Mouse (Mus musculus) embryo, embryonic 10 days (tissue): ENCODE results near the gene Srl.
"Not testable (repeated sequence)": the region's sequence is repeated elsewhere in the genome, so short reads cannot be mapped to it uniquely, and the experiment has no call there.

Source experiments
- DNase-seq: peaks from one replicate; pipeline ENCODE4 v3.0.0-alpha.2; 2015; ENCODE audit warnings: low spot score

Srl gene

DNA sequence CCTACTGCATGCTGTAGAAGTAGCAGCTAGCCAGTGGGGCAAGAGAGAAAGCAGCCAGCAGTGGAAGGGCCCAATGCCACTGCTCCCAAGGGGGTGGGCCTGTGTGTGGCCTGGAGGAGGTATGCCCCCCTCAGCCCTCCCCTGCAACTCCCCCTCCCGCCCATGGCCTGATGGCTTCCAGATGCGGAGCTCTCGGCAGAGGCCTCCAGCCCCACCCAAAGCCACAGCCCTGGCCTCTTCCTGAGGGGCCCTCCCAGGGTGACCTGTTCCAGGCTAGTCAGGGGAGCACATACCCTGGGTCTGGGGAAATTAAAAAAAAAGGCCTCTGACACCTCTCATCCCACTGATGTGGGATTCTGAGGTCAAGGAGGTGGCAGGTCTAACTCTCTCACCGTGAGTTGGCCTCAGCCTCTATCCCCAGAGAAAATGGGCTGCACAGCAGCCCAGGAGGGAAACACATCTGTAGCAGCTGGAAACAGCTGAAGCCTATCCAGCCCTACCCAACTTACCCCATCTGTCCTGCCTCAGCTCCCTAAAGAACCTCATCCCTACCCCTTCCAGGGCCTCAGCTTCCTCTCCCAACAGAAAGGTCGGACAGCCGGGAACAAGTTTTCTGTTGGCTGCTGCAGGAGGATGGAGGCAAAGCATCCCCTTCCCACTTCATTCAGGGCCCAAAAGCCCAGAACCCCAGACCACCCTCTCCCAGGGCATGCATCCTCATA is 11.4 kb upstream of the Srl start:
- DNase-seq, result peak; percentile 73

DNA sequence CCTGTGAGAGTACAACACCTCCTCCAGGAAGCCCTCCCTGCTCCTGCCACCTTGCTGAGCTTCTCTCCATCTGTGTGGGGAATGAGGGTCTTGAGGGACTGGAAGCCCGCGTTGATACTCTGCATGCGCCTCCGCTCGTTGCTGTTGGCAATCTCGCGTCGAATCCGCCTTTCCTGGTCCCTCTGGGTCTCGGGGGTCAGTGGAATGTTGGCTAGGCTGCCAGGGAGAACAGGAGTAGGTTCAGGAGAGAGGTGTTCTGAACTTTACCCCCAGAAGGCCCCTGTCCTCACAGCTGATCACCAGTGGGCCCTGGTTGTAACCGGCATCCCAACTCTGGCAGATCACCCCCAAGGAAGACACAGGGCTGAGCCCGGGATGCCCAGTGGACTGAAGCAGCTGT is 10.3 kb upstream of the Srl start:
- no peak for DNase-seq

DNA sequence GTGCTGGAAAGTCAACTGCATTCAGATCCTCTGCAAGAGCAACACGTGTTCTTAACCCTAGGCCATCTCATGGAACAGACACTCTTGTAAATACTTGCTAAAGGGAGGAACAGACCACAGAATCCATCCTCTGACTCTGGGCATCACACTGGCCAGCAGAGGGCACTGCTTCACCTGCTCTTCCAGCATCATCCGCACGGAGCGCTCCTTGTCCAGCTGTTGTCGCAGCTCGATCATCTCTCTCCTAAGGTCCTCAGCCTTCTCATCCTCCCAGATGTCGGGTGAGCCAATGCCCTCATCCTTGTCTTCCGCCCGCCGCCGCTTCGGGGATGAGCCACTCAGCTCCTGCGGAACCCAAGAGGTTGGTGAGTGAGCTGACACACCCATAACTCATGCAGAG is 9.4 kb upstream of the Srl start:
- peak; percentile 89 for DNase-seq

DNA sequence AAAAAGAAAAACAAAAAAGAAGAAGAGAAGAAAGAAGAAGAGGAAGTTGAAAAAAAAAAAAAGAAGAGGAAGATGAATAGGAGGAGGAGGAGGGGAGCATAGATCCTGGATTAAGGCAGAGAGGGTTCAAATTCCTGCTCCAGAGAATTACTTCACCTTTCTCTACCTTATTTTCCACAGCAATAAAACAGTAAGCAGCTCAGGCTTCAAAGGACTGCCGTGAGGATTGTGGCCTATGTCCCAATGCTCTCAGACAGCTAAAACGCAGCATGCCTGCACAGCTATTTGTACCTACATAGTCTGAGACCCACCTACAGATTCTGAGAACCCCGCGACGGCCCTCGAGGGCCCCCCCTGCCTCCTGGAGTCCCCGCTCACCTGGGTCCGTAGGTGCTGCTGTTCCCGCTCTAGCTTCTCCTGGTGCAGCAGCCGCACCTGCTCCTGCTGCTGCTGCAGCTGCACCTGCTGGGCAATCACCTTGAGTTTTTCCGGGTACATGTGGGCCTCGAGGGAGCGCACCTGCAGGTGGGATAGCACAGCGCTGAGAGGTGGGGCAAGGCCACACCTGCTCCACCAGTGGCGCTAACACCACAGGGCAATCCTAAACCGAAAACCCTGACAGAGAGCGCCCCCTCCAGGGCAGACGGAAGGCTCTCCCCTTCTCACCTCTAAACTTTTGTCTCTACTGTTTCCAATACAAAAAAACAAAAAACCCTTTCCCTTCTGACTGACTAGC is 7.5 kb upstream of the Srl start:
- DNase-seq, result no peak

DNA sequence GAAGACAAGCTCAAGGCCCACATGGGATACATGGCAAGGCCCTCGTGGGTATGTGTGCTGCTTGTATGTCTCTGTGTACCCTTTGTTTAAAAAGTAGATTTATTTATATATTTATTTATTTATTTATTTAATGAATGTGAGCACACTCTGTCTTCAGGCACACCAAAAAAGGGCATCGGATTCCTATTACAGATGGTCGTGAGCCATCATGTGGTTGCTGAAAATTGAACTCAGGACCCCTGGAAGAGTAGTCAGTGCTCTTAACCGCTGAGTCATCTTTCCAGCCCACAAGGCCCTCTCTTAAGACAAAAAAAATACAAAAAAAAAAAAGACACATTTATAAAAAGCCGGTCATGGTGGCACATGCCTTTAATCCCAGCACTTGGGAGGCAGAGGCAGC is 6.0 kb upstream of the Srl start:
- DNase-seq, result no peak

DNA sequence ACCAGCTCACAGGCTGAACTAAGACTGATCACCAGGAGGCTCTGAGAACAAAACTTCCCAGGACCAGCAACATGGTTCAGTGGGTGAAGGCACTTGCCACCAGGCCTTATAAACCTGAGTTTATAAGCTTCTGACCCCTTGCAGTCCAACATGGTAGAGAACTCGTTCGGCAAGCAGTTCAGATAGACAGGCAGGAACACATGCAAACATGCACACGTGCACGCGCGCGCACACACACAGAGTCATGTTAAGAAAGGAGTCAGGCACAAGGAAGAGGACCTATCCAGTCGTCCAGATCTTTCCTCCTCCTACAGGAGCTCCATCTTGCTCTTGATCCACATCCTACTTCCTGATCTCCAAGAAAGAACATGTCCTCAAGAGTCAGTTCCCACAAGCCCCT is 5.2 kb upstream of the Srl start:
- DNase-seq, result no peak

DNA sequence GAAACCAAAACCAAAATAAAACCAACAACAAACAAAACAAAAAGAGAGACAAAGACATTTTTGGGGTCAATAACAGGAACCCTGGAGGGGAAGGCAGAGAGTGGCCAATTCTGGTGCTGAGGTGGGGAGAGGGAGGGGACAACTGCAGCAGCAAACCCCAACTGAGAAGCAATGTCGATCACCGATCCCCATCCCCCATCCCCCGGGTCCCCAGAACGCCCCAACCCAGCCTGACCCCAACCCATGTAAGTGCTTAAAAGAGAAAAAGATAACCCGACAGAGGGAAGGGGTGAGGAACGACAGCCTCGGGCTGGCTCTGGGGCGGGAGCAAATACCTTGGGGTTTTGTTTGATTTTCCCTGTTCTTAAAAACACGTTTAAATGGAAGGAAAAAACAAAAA is 3.2 kb upstream of the Srl start:
- DNase-seq, result no peak

DNA sequence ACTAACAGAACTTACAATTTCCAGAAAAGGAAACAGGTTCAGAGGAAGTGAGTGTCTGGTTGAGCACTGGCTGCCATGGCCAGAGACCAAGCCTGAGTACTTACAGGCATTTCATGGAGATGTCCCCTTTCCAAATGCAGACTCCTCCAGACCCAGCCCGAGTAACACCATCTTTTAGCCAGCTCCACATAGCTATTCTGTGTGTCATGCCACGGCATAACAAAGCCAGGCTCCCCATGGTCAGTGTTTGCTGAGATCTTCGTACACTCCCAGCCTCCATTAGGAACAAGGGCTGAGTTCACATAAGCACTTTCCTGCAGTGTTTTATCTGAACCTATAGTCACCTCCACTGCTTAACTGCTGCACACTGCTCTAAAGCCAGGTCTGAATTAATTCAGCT is 1.6 kb upstream of the Srl start:
- no peak for DNase-seq

DNA sequence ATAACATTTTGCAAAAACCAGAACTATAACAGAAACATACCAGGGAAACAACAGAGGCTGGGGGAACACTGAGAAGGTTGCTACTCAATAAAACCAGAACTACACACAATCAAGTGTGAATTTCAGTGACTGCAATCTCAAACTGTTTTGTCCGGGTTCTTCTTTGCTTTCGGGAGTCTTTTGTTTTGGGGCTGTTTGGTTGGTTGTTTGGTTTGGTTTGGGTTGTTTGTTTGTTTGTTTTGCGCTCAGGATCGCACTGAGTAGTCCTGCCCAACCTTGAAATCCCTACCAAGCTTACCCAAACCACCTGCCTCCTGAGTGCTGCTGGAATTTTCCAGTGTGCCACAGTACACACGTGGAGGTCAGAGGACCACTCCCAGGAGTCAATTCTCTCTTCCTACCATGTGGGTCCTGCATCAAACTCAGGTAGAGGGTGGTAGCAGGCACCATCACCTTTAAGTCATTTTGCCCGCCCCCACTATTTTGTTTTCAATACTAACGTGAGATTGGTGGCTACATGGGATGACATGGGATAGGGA is 689 bp upstream of the Srl start:
- DNase-seq, result no peak

DNA sequence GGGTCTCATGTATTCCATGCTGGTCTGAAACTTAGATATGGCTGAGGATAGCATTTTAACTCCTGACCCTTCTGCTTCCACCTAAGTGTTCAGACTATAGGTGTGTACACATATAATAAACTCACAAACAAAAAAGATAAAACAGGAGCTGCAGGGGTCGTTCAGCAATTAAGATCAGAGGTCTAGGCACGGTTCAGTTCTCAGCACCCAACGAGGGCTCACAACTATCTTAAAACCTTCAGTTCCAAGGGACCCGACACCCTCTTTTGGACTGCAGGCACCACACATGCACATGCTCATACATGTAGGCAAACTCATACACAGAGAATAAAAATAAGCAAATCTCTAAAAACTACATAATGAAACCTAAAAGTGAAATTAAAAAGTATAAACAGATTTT is 583 bp downstream of the Srl start:
- DNase-seq, result no peak

DNA sequence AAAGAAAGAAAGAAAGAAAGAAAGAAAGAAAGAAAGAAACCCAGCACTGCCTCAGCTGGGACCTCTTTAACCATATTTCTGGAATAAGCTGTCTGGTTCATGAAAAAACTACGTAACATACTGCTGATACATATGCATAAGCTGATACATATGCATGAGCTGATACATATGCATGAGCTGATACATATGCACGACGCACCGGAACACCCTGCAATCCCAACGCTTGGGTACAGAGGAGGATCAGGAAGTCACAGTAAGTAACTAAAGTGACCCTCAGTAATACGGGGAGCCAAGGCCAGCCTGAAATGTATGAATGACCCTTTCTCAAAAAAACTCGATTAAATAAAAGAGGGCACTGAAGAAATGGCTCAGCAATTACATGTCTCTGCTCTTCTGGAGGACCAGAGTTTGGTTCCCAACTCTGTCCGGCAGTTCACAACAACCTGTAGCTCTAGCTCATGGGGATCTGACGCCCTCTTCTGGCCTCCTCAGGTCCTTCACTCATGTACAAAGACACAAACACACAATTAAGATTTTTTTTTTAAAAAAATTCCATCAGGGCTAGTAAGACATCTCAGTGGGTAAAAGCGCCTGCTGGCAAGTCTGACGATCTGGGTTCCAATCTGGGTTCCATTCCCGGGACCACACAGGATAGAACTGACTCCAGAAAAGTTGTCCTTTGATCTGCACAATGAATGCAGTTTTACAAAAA is 1.4 kb downstream of the Srl start:
- DNase-seq, result no peak

DNA sequence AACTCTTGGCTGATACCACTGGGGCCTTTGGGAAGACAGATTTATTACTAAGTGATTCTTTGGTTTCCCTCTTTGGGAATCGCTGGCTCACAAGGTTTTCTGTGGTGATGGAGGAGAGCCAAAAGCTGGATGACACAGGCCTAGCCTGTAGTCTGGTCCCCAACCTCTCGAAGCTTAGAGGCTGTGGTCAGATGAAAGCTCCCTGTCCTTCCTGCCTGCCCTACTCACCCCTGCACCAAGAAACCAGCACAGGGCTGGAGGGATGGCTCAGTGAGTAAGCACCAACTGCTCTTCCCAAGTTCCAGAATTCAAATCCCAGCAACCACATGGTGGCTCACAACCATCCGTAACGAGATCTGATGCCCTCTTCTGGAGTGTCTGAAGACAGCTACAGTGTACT is 2.1 kb downstream of the Srl start:
- DNase-seq, result no peak

DNA sequence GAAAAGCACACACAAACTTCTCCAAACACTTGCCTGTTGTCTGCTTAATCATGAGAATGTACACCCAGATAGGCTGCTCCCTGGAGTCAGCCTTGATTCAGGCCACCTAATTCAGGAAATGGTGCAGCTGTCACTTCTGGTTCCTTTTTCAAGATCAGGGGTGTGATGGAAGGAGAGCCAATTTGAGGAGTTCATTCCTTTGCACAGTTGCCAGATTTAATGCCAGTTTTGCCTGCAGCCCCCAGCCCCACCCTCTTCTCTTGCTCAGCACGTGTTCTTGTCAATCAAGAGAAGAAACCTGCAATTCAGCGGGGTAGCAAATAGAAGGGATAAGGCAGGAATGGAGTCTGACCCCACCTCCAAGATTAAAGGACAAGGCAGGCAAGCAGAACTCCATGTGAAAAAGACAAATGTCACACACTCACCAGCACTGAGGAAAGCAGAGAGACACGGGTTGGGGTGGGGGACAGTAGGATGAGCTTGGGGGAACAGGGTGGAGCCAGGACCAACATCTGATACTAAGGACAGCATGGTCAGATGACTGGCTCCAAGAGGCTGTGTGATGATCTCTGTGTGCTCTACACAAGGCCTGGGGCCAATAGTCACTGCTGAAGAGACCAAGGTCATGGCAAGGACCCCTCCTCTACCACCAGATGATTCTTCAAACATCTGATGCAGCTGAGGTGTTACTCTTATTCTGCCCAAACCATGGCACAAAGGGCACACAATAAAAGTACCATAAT is 3.8 kb downstream of the Srl start:
- DNase-seq, result no peak

DNA sequence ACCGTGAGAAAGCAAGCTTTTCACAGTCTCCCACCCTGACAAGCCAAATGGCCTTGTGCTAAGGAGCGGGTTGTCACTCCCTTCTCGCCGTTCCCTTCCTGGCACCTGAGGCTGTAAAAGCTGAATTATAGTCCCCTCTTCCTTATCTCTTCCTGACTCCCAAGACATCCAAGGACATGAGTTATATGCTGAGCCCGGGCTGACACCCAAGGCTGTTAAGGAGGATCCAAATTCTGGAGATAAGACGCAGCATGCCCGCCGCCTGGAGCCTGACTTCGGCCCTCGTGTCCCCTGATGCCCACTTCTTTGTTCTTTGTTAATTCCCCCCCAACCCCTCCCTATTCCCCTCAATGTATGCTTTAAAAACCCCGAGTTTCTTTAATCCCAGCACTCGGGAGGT is 14.2 kb downstream of the Srl start:
- not testable (repeated sequence) for DNase-seq

DNA sequence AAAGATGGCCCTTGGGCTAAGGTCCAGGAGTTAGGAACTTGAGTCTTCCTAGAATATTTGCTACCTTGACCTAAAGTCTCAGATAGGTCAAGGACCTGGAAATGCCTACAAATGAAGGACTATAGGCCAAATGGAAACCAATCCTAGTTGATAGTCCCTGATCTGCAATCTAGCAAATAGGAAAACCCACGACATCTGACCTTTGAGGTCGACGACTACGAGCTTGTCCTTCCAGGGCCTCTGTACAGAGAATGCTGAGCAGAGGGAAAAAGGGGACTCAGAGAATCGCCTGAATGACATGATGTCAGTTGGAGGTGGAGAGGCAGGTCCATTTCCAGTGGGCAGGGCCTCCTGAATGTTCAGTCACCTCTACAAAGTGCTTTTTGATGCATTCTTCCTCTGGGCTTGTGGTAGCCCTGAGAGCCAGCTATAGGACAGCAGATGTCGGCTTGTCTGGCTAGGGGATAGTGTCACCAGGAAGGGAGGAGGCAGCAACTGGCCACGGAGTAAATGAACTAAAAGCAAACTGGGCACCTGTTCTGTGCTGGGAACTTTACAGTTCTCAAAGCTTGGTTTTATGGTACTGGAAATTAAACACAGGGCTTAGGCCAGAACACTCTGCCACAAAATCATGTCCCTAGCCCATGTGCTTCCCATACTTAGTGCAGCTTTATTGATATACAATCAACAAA is 18.2 kb downstream of the Srl start:
- DNase-seq, result no peak

DNA sequence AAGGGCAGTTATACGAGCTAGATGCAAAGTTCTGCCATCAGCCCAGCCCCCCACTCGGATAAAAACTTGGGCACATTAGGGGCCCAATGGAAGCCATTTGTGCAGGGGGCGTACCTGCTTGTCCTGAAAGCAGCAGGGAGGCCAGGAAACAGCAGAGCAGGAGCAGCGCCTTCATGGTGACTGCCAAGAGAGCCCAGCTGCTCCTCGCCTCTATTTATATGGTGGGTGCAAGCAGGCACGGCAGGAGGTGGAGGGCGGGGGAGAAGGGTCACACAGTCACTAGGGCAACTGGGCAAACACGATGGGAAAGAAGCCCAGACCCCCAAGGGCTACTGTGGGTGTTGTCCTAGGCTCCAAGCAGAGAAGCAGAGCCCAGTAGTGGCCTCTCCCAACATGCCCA is 18.7 kb downstream of the Srl start:
- DNase-seq, result no peak

DNA sequence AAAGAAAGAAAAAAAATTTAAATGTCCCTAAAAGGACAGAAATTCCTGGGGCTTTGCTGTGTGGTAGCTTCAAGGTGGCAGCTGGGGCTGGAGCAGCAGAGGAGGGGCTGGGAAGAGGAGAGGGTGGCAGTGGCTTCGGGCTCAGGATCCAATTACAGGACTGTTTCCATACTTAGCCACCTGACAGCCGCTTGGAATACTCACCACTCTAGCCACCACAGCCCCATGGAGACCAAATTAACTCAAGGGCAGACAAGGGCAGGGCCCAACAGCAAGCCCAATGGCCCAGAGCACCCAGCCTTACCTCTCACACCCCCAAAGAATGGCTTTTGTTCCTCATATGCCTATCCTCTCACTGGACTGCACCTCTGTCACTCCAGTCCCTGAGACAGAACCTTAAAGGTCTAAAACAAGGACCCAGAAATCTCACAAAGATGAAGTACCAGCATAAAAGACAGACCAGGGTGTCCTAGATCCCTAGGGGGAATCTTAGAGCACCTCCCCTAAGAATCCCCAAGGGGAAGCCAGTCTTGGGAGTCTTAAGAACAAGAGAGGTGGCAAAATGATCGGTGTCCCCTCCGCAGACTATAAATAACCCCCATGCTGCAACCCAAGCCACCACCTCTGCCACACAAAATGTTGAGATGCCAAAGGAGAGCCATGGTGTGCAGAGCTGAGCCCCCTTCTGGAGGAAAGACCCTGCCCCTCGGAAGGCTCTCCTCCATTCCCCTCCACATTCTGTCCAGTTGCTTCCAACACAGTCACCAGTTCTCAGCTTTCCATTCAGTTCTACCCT is 19.7 kb downstream of the Srl start:
- peak; percentile 38 for DNase-seq

DNA sequence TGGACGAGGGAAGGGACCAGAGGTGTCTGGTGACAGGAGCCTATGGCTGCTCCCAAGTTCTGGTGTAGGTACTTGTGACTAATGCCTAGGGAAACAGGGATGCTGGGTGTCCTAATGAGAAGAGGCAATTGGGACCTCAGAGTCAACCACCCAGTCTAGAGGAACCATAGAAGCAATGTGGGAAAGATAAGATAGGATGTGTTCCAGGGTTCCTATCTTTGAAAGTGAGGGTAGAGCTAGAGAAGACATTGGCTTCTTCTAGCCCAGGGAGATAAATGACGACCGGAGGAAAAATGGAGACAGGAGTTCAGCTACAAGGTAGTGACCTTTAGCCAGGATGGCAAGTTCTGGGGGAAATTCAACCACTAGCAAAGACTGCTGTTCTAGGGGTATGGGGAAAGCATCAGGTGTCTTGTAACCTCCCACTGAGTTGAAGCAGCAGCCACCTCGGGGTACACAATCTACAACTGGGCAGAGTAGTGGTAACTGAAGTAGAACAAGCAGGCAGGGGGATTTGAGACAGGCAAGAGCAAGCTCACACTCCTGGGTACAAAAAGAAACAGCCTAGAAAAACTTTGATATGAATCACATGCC is 20.4 kb downstream of the Srl start:
- DNase-seq, result no peak

DNA sequence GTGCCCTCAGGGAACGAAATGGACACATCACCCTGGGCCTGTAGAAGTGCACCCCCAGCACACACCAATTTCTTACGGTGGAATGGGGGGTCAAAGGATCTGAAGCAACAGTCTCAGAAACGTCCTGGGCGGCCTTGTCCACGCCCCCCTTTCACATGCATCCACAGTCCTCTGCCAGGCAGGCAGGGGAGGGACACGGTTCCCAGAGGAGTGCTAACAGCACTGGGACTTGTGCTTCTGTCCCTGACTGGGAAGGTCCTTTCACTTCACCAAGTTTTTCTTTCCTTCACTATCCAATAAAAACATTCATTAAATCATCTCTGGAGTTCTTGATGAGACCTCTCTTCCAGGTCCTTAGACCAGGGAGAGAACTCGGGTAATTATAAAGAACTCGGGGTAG is 20.9 kb downstream of the Srl start:
- no peak for DNase-seq

DNA sequence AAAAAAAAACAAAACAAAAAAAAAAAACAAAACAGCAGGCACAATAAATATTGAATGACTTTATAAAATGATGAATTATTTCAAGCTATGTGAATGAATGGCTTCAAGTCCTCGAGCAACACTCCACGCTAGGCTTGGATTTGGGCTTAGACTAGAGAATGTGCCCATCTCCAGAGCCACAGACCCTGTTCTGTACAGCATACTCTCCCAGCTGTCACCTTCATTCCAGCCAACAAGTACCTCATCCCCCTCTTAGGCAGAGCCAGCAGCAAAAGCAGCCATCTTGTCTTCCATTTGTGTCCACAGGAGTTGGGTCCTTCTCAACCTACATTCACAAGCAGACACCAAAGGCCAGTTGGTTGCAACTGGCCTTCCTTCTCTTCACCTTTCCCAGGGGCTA is 21.8 kb downstream of the Srl start:
- DNase-seq, result no peak

DNA sequence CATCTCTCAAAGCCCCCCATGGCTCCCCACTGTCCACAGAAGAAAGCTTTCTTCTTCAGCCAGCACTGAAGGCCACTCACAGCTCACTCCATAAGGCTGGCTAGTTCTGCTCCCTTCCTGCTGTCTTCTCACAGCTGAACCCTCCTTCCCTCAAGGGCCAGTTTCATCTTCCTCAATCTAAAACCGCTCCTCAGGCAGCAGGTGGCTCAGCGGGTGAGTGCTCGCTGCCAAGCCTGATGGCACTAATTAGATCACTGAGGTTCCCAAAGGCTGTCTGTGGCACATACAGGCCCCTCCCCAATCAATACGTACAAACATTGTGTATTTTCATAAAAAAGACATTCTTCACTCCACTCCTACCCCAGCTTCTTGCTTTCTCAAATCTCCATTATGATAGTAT is 22.5 kb downstream of the Srl start:
- DNase-seq, result no peak
